Mouse (Mus musculus): Measurements from ENCODE around the gene Wars. TPM values are rescaled to one million over a fixed set of nuclear protein-coding genes. Genes with fewer than 3 reads are reported as not detected.
"Not testable (repeated sequence)": the region's sequence is repeated elsewhere in the genome, so short reads cannot be mapped to it uniquely, and the experiment has no call there.

The Wars gene
- polyA plus RNA-seq, 1 experiment, result 65.7 TPM

DNA sequence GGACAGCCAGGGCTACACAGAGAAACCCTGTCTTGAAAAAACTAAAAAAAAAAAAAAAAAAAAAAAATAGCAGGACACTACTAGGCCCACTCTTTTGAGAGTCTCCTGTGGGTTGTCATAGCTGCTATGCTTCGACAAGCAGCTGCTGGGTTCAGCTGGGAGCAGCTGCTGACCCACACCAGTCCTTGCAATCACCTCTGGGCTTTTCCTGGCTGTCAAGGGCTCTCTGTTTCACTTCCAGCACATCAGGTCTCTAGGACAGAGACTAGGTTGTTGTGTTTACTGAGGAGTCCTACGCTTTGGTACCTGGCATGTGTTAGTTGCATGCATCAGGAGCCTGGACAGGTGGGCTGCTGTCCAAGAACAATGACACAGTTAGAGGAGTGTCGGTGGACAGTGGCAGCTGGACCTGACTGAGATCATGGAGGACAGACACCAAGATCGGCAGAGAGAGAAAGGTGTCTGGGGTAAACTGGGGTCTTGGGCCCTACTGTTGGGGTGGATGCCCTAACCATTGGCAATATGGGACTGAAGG, 44.4 kb downstream of the Wars start:
- H3K27me3 ChIP-seq (ENCODE audit: control insufficient read depth, insufficient read depth, low read length), result no peaks in the 10 kb centered on the region
- no peaks in the 10 kb centered on the region for H3K36me3 ChIP-seq (ENCODE audit: control insufficient read depth, insufficient read depth, low read length)
- H3K27ac ChIP-seq (ENCODE audit: insufficient read depth, low read depth, low read length), result no peak overlapping the region
- H3K4me1 ChIP-seq (ENCODE audit: control insufficient read depth, insufficient read depth, insufficient read length, low read length), result no peaks in the 10 kb centered on the region
- WGBS, result 69% methylated on average over 4 of the region's 4 CpGs
- H3K4me3 ChIP-seq (ENCODE audit: low read depth, low read length), result no peak overlapping the region
- no peak for TF ChIP-seq POLR2A (IDR thresholded peaks at IDR 0.05; ENCODE audit: low read depth, low read length)
- TF ChIP-seq CTCF (IDR thresholded peaks at IDR 0.05; ENCODE audit: extremely low read depth, insufficient read length, insufficient replicate concordance, low read depth, low read length), result no peak

GRCm38 (mm10) chr12:108848033-108848432, 45.9 kb downstream of the Wars start:
- not testable (repeated sequence) for H3K4me1 ChIP-seq (ENCODE audit: control insufficient read depth, insufficient read depth, insufficient read length, low read length); H3K4me3 ChIP-seq (ENCODE audit: low read depth, low read length); H3K27ac ChIP-seq (ENCODE audit: insufficient read depth, low read depth, low read length); H3K36me3 ChIP-seq (ENCODE audit: control insufficient read depth, insufficient read depth, low read length); H3K27me3 ChIP-seq (ENCODE audit: control insufficient read depth, insufficient read depth, low read length)
- WGBS, result 63% methylated on average over 3 of the region's 3 CpGs
- TF ChIP-seq CTCF (IDR thresholded peaks at IDR 0.05; ENCODE audit: extremely low read depth, insufficient read length, insufficient replicate concordance, low read depth, low read length), result peak; percentile 47; the same call in 1 of the 2 replicates

DNA sequence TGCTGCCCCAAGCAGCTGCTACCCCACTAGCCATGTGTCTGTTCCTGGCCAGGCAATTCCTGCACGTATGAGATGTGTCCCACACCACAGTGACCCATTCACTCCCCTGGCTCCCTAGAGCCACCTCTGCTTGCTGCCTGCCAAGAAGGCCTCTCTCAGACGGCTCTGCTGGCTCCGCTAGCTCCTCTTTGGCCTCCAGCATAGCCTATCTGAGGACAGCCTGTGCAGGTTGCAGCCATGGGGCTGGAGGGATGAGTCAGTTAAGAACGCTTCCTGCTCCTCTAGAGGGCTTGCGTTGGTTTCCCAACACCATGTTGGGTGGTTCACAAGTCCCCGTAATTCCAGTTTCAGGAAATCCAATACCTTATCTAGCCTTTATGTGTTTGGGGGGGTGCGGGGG, 51.3 kb downstream of the Wars start:
- WGBS, result 84% methylated on average over 7 of the region's 7 CpGs
- Histone ChIP-seq H3K4me1 (ENCODE audit: control insufficient read depth, insufficient read depth, insufficient read length, low read length) (peaks cover 7% of the 10 kb centered on the region), H3K36me3 (ENCODE audit: control insufficient read depth, insufficient read depth, low read length) (0 out of 2 replicates have a peak, but pooled peaks cover 2% of the 10 kb centered on the region), H3K27ac (ENCODE audit: insufficient read depth, low read depth, low read length) (no peak overlapping the region), H3K27me3 (ENCODE audit: control insufficient read depth, insufficient read depth, low read length) (no peaks in the 10 kb centered on the region), H3K4me3 (ENCODE audit: low read depth, low read length) (no peak overlapping the region)
- TF ChIP-seq CTCF (IDR thresholded peaks at IDR 0.05; ENCODE audit: extremely low read depth, insufficient read length, insufficient replicate concordance, low read depth, low read length) (no peak), POLR2A (IDR thresholded peaks at IDR 0.05; ENCODE audit: low read depth, low read length) (no peak)

GRCm38 (mm10) chr12:108841181-108841580, 52.8 kb downstream of the Wars start:
- TF ChIP-seq POLR2A (IDR thresholded peaks at IDR 0.05; ENCODE audit: low read depth, low read length) (no peak), CTCF (IDR thresholded peaks at IDR 0.05; ENCODE audit: extremely low read depth, insufficient read length, insufficient replicate concordance, low read depth, low read length) (no peak)
- H3K27ac ChIP-seq (ENCODE audit: insufficient read depth, low read depth, low read length), result no peak overlapping the region
- WGBS, result 85% methylated on average over 6 of the region's 6 CpGs

GRCm38 (mm10) chr12:108836722-108837121, 57.3 kb downstream of the Wars start:
- H3K27ac ChIP-seq (ENCODE audit: insufficient read depth, low read depth, low read length), result peak overlapping the region; percentile 51
- H3K4me3 ChIP-seq (ENCODE audit: low read depth, low read length), result peak overlapping the region; percentile 73
- no peaks in the 10 kb centered on the region for H3K27me3 ChIP-seq (ENCODE audit: control insufficient read depth, insufficient read depth, low read length)
- 17% methylated on average over 7 of the region's 7 CpGs for WGBS
- H3K4me1 ChIP-seq (ENCODE audit: control insufficient read depth, insufficient read depth, insufficient read length, low read length), result peaks cover 27% of the 10 kb centered on the region
- TF ChIP-seq POLR2A (IDR thresholded peaks at IDR 0.05; ENCODE audit: low read depth, low read length) (no peak), CTCF (IDR thresholded peaks at IDR 0.05; ENCODE audit: extremely low read depth, insufficient read length, insufficient replicate concordance, low read depth, low read length) (no peak)
- H3K36me3 ChIP-seq (ENCODE audit: control insufficient read depth, insufficient read depth, low read length), result no peaks in the 10 kb centered on the region

More at GRCm38 (mm10) chr12:108841181-108841580, 52.8 kb downstream of the Wars start:
- Histone ChIP-seq H3K36me3 (ENCODE audit: control insufficient read depth, insufficient read depth, low read length) (0 out of 2 replicates have a peak, but pooled peaks cover 2% of the 10 kb centered on the region), H3K4me1 (ENCODE audit: control insufficient read depth, insufficient read depth, insufficient read length, low read length) (peaks cover 20% of the 10 kb centered on the region), H3K27me3 (ENCODE audit: control insufficient read depth, insufficient read depth, low read length) (no peaks in the 10 kb centered on the region), H3K4me3 (ENCODE audit: low read depth, low read length) (no peak overlapping the region)

GRCm38 (mm10) chr12:108835840-108836409, 58.0 kb downstream of the Wars start, which contains the start of the genes Slc25a29 and Slc25a47:
TSS of gene Slc25a29 (minus strand) at chr12:108835883.
TSS of gene Slc25a47 (plus strand) at chr12:108836046.
- Histone ChIP-seq H3K4me3 (ENCODE audit: low read depth, low read length) (peak within 1 kb of the TSS; percentile 73), H3K4me1 (ENCODE audit: control insufficient read depth, insufficient read depth, insufficient read length, low read length) (peaks cover 27% of the 10 kb centered on the region), H3K27me3 (ENCODE audit: control insufficient read depth, insufficient read depth, low read length) (no peaks in the 10 kb centered on the region), H3K36me3 (ENCODE audit: control insufficient read depth, insufficient read depth, low read length) (no peaks in the 10 kb centered on the region), H3K27ac (ENCODE audit: insufficient read depth, low read depth, low read length) (peak within 1 kb of the TSS; percentile 51)
- TF ChIP-seq CTCF (IDR thresholded peaks at IDR 0.05; ENCODE audit: extremely low read depth, insufficient read length, insufficient replicate concordance, low read depth, low read length) (no peak), POLR2A (IDR thresholded peaks at IDR 0.05; ENCODE audit: low read depth, low read length) (0 out of 2 replicates have a peak, but pooled peaks have one; percentile 29)
- under 1% methylated on average over 53 of the region's 53 CpGs for WGBS

DNA sequence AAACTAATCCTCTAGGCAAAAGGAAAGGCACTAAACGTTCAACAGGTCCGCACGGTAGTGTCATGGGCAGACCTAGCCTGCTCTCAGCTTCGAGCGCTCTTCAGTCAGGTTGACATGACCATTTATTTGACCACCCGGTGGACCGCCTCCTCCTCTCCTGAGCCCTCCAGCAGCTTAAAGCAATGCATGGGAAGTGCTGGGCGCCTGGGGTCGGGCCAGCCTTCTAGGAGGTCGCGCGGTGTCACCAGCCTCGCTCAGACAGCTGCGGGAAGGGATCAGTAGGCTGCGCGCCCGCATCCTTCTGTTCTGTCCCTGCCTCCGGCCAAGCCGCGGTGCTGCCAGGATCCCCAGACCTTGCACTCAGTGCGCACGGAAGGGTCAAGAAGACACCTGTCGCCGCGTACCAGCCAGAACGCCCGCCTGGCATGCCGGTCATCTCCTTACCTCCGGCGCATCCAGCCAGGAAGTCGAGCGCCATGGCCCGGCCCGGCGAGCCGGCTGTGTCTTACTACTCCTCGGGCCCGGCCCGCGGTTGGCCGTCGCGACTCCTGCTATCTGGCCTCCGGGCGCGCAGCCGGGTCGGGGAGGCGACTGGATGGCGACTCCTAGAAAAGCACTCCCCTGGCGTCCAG, 58.6 kb downstream of the Wars start:
- Histone ChIP-seq H3K4me3 (ENCODE audit: low read depth, low read length) (peak overlapping the region; percentile 73), H3K4me1 (ENCODE audit: control insufficient read depth, insufficient read depth, insufficient read length, low read length) (peaks cover 27% of the 10 kb centered on the region), H3K27me3 (ENCODE audit: control insufficient read depth, insufficient read depth, low read length) (no peaks in the 10 kb centered on the region), H3K36me3 (ENCODE audit: control insufficient read depth, insufficient read depth, low read length) (no peaks in the 10 kb centered on the region), H3K27ac (ENCODE audit: insufficient read depth, low read depth, low read length) (no peak overlapping the region)
- WGBS, result 2% methylated on average over 51 of the region's 51 CpGs
- no peak for TF ChIP-seq CTCF (IDR thresholded peaks at IDR 0.05; ENCODE audit: extremely low read depth, insufficient read length, insufficient replicate concordance, low read depth, low read length)
- TF ChIP-seq POLR2A (IDR thresholded peaks at IDR 0.05; ENCODE audit: low read depth, low read length), result peak; percentile 48

Data from small intestine, adult 2 months (tissue).